Mouse (Mus musculus): ENCODE measurements around the gene Mphosph6.

- TF ChIP-seq CTCF (IDR thresholded peaks at IDR 0.05; ENCODE audit: low read depth) (no peak), EP300 (IDR thresholded peaks at IDR 0.05; ENCODE audit: low read depth) (no peak)
These were observed 20.2 kb downstream of the Mphosph6 start for GRCm38 (mm10) chr8:117781375-117782129.
